ENCODE assay signal across 8 mouse cellular contexts in the genomic region with DNA sequence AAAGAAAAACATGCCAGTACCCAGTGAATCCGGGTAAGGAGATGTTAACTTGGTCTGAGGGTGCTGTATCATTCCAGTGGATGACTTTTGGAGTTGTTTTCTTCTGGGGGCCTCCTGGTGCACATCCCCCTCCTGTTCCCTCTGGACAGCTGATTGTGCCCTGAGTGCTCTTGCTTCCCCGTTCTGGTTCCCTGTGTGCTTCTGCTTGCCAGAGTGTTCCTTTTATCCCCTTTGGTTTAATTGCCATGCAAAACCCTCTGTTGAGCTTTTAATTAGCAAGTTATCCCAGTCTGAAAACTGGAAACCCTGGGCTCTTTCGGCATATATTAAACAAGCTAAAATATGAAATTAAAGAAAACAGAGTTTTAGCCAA.
DNase-seq lines count a peak whose midpoint lies in the region; ATAC-seq and TF ChIP-seq lines count a peak whose summit lies in the region.

No protein-coding gene starts in this region.

- H3K9ac ChIP-seq in forebrain, postnatal 0 days, result no peak overlapping the region
- H3K9ac ChIP-seq in forebrain, embryonic 15.5 days (replicated peaks), result no peak overlapping the region
- H3K9ac ChIP-seq in intestine, postnatal 0 days (ENCODE audit: low read depth, low read length), result 0 out of 2 replicates have a peak overlapping the region, but pooled peaks have one; percentile 2
- H3K9ac ChIP-seq in stomach, embryonic 14.5 days (replicated peaks; ENCODE audit: low read depth, low read length), result no peak overlapping the region

- H3K4me1 ChIP-seq in forebrain, postnatal 0 days (ENCODE audit: insufficient read depth), result no peaks in the 10 kb centered on the region
- H3K4me1 ChIP-seq in forebrain, embryonic 15.5 days, result no peaks in the 10 kb centered on the region
- H3K4me1 ChIP-seq in intestine, postnatal 0 days (replicated peaks; ENCODE audit: control insufficient read depth, insufficient read depth, low read length), result no peaks in the 10 kb centered on the region
- H3K4me1 ChIP-seq in stomach, embryonic 14.5 days (ENCODE audit: control insufficient read depth, insufficient read depth, low read length), result peaks cover 16% of the 10 kb centered on the region

- TF ChIP-seq CTCF in forebrain, postnatal 0 days (IDR thresholded peaks at IDR 0.05; ENCODE audit: low read depth), result no peak
- TF ChIP-seq CTCF in intestine, postnatal 0 days (IDR thresholded peaks at IDR 0.05; ENCODE audit: low read depth), result no peak

- H3K4me3 ChIP-seq in forebrain, postnatal 0 days (ENCODE audit: low read depth, low read length), result no peak overlapping the region
- H3K4me3 ChIP-seq in forebrain, embryonic 15.5 days, result no peak overlapping the region
- no peak overlapping the region for H3K4me3 ChIP-seq in intestine, postnatal 0 days (ENCODE audit: low read depth, low read length)
- H3K4me3 ChIP-seq in stomach, embryonic 14.5 days (ENCODE audit: low read depth, low read length), result no peak overlapping the region

- WGBS in forebrain, postnatal 0 days, result 39% methylated on average over 3 of the region's 3 CpGs
- WGBS in forebrain, embryonic 15.5 days, result 41% methylated on average over 3 of the region's 3 CpGs
- 33% methylated on average over 3 of the region's 3 CpGs for WGBS in intestine, postnatal 0 days
- 27% methylated on average over 3 of the region's 3 CpGs for WGBS in stomach, embryonic 14.5 days

- H3K36me3 ChIP-seq in forebrain, postnatal 0 days (ENCODE audit: insufficient read depth), result no peaks in the 10 kb centered on the region
- H3K36me3 ChIP-seq in forebrain, embryonic 15.5 days, result no peaks in the 10 kb centered on the region
- no peaks in the 10 kb centered on the region for H3K36me3 ChIP-seq in intestine, postnatal 0 days (ENCODE audit: control insufficient read depth, insufficient read depth)
- no peaks in the 10 kb centered on the region for H3K36me3 ChIP-seq in stomach, embryonic 14.5 days (ENCODE audit: control insufficient read depth, insufficient read depth, low read length)

- DNase-seq in forebrain, postnatal 0 days, result no peak
- peak; percentile 4 for DNase-seq in ovary, postnatal 14 days (ENCODE audit: low spot score)
- DNase-seq in ovary, postnatal 36 days (ENCODE audit: low spot score), result no peak
- no peak for DNase-seq in thymus, adult 18-20 months

- peak; percentile 16; the same call in 1 of the 2 replicates for ATAC-seq in forebrain, postnatal 0 days
- no peak for ATAC-seq in forebrain, embryonic 15.5 days (replicated peaks)
- ATAC-seq in intestine, postnatal 0 days, result no peak
- ATAC-seq in stomach, embryonic 14.5 days (ENCODE audit: insufficient number of reproducible peaks, insufficient read depth, low FRiP score, low read depth), result no peak
- no peak for ATAC-seq in erythroblast, adult 5-6 weeks (replicated peaks; ENCODE audit: low FRiP score, poor library complexity, severe bottlenecking)

- no peak overlapping the region for H3K4me2 ChIP-seq in forebrain, postnatal 0 days (ENCODE audit: low read depth)
- H3K4me2 ChIP-seq in forebrain, embryonic 15.5 days (replicated peaks), result no peak overlapping the region
- no peak overlapping the region for H3K4me2 ChIP-seq in intestine, postnatal 0 days (replicated peaks; ENCODE audit: low read depth)
- H3K4me2 ChIP-seq in stomach, embryonic 14.5 days (replicated peaks; ENCODE audit: low read depth, low read length), result peak overlapping the region; percentile 35

- no peak overlapping the region for H3K27ac ChIP-seq in forebrain, postnatal 0 days (ENCODE audit: low read depth, low read length)
- no peak overlapping the region for H3K27ac ChIP-seq in forebrain, embryonic 15.5 days (replicated peaks)
- H3K27ac ChIP-seq in intestine, postnatal 0 days (ENCODE audit: low read depth, low read length), result peak overlapping the region; percentile 62; the same call in 1 of the 2 replicates
- peak overlapping the region; percentile 66; the same call in 1 of the 2 replicates for H3K27ac ChIP-seq in stomach, embryonic 14.5 days (ENCODE audit: low read length)

- no peaks in the 10 kb centered on the region for H3K9me3 ChIP-seq in forebrain, postnatal 0 days (ENCODE audit: low read length)
- H3K9me3 ChIP-seq in forebrain, embryonic 15.5 days, result no peaks in the 10 kb centered on the region
- H3K9me3 ChIP-seq in intestine, postnatal 0 days (ENCODE audit: control insufficient read depth), result no peaks in the 10 kb centered on the region
- H3K9me3 ChIP-seq in stomach, embryonic 14.5 days (ENCODE audit: control insufficient read depth, low read depth, low read length), result no peaks in the 10 kb centered on the region

- H3K27me3 ChIP-seq in forebrain, postnatal 0 days (ENCODE audit: insufficient read depth, low read length), result no peaks in the 10 kb centered on the region
- no peaks in the 10 kb centered on the region for H3K27me3 ChIP-seq in forebrain, embryonic 15.5 days
- H3K27me3 ChIP-seq in intestine, postnatal 0 days (replicated peaks; ENCODE audit: control insufficient read depth, insufficient read depth, low read length), result no peaks in the 10 kb centered on the region
- H3K27me3 ChIP-seq in stomach, embryonic 14.5 days (ENCODE audit: control insufficient read depth, insufficient read depth, low read length), result no peaks in the 10 kb centered on the region

Comparison
In these comparisons a context has a peak if more than half of its experiments do, and no peak if none do; other contexts are left out.
1. H3K27ac ChIP-seq: peak in intestine, postnatal 0 days (single experiment) and stomach, embryonic 14.5 days (single experiment); none in forebrain, postnatal 0 days (single experiment) and forebrain, embryonic 15.5 days (single experiment).